Mouse (Mus musculus): ENCODE measurements around the gene Cox15.

GRCm38 (mm10) chr19:43730037-43730428, 22.8 kb downstream of the Cox15 start:
- TF ChIP-seq ZC3H11A (IDR thresholded peaks at IDR 0.05; ENCODE audit: borderline replicate concordance, low read depth, low read length) (no peak), HCFC1 (IDR thresholded peaks at IDR 0.05; ENCODE audit: borderline replicate concordance, insufficient read depth, low read length) (no peak)
